Comparison of ENCODE assay signal across 8 mouse cellular contexts in the genomic region with DNA sequence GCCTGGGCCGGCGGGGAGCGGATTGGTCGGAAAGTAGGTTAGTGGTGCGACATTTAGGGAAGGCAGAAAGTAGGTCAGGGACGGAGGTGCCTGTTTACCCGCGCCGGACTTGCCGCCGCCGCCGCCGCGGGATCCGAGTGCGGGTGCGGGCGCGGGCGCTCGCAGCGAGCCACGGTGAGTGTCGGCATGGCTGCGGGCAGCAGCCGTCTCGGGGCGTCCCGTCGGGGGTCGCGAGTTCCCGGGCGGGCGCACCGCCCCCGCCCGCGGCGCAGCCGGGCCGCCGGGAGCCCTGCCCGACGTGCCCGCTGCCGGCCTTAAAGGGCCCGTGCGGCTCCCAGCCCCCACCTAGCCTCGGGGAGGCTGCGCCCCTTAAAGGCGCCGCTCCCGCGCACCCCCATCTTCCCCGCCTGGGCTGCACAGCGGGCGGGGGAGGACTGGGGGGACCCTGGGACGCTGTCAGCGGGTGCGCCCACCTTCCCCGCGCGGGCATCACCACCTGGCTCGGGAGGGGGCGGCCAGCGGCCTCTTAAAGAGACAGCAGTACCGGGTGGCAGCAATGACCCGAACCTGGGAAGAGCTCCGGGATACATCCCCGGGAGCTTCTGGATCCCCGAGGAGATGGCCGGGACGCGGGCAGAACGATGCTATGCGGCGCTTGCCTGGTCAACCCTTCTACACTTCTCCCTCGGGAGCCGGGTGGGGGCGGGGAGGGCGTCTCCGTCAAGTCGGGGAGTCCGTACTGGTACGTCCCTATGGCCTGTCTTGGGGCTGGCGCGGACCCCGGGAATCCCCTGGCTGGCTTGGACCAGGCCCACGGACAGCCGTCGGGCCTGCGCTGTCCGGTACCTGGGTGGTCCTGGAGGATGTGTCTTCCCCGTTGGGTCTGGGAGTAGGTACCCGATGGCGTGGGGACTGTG. TPM values are rescaled to one million over a fixed set of nuclear protein-coding genes. Genes with fewer than 3 reads are reported as not detected.
DNase-seq lines count a peak whose midpoint lies in the region; ATAC-seq and TF ChIP-seq lines count a peak whose summit lies in the region.

No protein-coding gene starts in this region.

- H3K27me3 ChIP-seq in kidney, embryonic 16.5 days (ENCODE audit: insufficient read depth, low read length): peaks cover 27% of the 10 kb centered on the region
- H3K27me3 ChIP-seq in limb, embryonic 14.5 days (ENCODE audit: control insufficient read depth, insufficient read depth, low read length): peaks cover 43% of the 10 kb centered on the region
- peaks cover 16% of the 10 kb centered on the region for H3K27me3 ChIP-seq in midbrain, embryonic 16.5 days (ENCODE audit: control insufficient read depth, insufficient read depth, low read depth, low read length)

- peak; percentile 72 for ATAC-seq in kidney, embryonic 16.5 days (ENCODE audit: low FRiP score, low TSS enrichment)
- ATAC-seq in limb, embryonic 14.5 days (ENCODE audit: low FRiP score, low read depth): peak; percentile 48
- ATAC-seq in midbrain, embryonic 16.5 days: peak; percentile 81

- peak overlapping the region; percentile 72 for H3K4me2 ChIP-seq in kidney, embryonic 16.5 days (replicated peaks; ENCODE audit: low read depth, low read length)
- peak overlapping the region; percentile 86 for H3K4me2 ChIP-seq in limb, embryonic 14.5 days (replicated peaks; ENCODE audit: low read depth, low read length, severe bottlenecking)
- peak overlapping the region; percentile 82 for H3K4me2 ChIP-seq in midbrain, embryonic 16.5 days (ENCODE audit: low read length)

- peak overlapping the region; percentile 94 for H3K4me3 ChIP-seq in cortical plate, adult 2 months (ENCODE audit: insufficient read depth, low read length)
- H3K4me3 ChIP-seq in kidney, embryonic 16.5 days (ENCODE audit: low read length): peak overlapping the region; percentile 77
- H3K4me3 ChIP-seq in limb, embryonic 14.5 days (replicated peaks; ENCODE audit: low read length): peak overlapping the region; percentile 78
- peak overlapping the region; percentile 85 for H3K4me3 ChIP-seq in midbrain, embryonic 16.5 days (ENCODE audit: low read depth, low read length)

- H3K9ac ChIP-seq in kidney, embryonic 16.5 days (replicated peaks; ENCODE audit: low read length): peak overlapping the region; percentile 72
- H3K9ac ChIP-seq in limb, embryonic 14.5 days (ENCODE audit: low read depth, low read length, severe bottlenecking): peak overlapping the region; percentile 65
- peak overlapping the region; percentile 76 for H3K9ac ChIP-seq in midbrain, embryonic 16.5 days (ENCODE audit: low read depth, low read length)

- H3K4me1 ChIP-seq in cortical plate, adult 2 months (ENCODE audit: control insufficient read depth, insufficient read depth, low read length): peaks cover 8% of the 10 kb centered on the region; the same call in 1 of the 2 replicates
- peaks cover 16% of the 10 kb centered on the region for H3K4me1 ChIP-seq in kidney, embryonic 16.5 days (ENCODE audit: insufficient read depth, low read length)
- H3K4me1 ChIP-seq in limb, embryonic 14.5 days (ENCODE audit: control insufficient read depth, insufficient read depth, low read length): peaks cover 10% of the 10 kb centered on the region; the same call in 1 of the 2 replicates
- H3K4me1 ChIP-seq in midbrain, embryonic 16.5 days (ENCODE audit: control insufficient read depth, insufficient read depth, low read length): peaks cover 22% of the 10 kb centered on the region

- TF ChIP-seq POLR2A in cortical plate, adult 2 months (IDR thresholded peaks at IDR 0.05; ENCODE audit: extremely low read depth, insufficient read depth, low read length): no peak
- TF ChIP-seq POLR2A in limb, embryonic 14.5 days (IDR thresholded peaks at IDR 0.05; ENCODE audit: borderline replicate concordance, extremely low read depth, insufficient read depth, insufficient read length): no peak

- under 1% methylated on average over 90 of the region's 98 CpGs for WGBS in kidney, embryonic 16.5 days
- WGBS in limb, embryonic 14.5 days: under 1% methylated on average over 63 of the region's 98 CpGs
- WGBS in midbrain, embryonic 16.5 days: under 1% methylated on average over 72 of the region's 98 CpGs

- peak overlapping the region; percentile 49 for H3K27ac ChIP-seq in cortical plate, adult 2 months (ENCODE audit: insufficient read depth, low read length)
- H3K27ac ChIP-seq in kidney, embryonic 16.5 days (ENCODE audit: low read length): peak overlapping the region; percentile 59; the same call in 1 of the 2 replicates
- peak overlapping the region; percentile 26; the same call in 1 of the 2 replicates for H3K27ac ChIP-seq in limb, embryonic 14.5 days (replicated peaks; ENCODE audit: low read depth, low read length)
- H3K27ac ChIP-seq in midbrain, embryonic 16.5 days (ENCODE audit: low read length): peak overlapping the region; percentile 88

- no peaks in the 10 kb centered on the region for H3K36me3 ChIP-seq in kidney, embryonic 16.5 days (ENCODE audit: insufficient read depth, low read length)
- no peaks in the 10 kb centered on the region for H3K36me3 ChIP-seq in limb, embryonic 14.5 days (ENCODE audit: control insufficient read depth, insufficient read depth, low read length)
- no peaks in the 10 kb centered on the region for H3K36me3 ChIP-seq in midbrain, embryonic 16.5 days (ENCODE audit: control insufficient read depth, insufficient read depth, low read length)

- no peak for TF ChIP-seq CTCF in cortical plate, adult 2 months (IDR thresholded peaks at IDR 0.05; ENCODE audit: extremely low read depth, insufficient read depth, low read length)

- peak; percentile 17 to 66 for DNase-seq in spleen, postnatal 4 days (ENCODE audit: low spot score in 2 of 2)
- no peak for DNase-seq in spleen, postnatal 36 days (ENCODE audit: low spot score in 2 of 2)
- DNase-seq in gastrocnemius, postnatal 25 days: peak; percentile 62
- DNase-seq in limb, embryonic 14.5 days (ENCODE audit: low spot score): peak; percentile 14
- peak; percentile 76 for DNase-seq in testis, postnatal 10 days (ENCODE audit: low spot score)

- H3K9me3 ChIP-seq in kidney, embryonic 16.5 days (ENCODE audit: low read length): no peaks in the 10 kb centered on the region
- H3K9me3 ChIP-seq in limb, embryonic 14.5 days (ENCODE audit: control insufficient read depth, low read length): no peaks in the 10 kb centered on the region
- no peaks in the 10 kb centered on the region for H3K9me3 ChIP-seq in midbrain, embryonic 16.5 days (replicated peaks; ENCODE audit: control insufficient read depth, low read length, poor library complexity, severe bottlenecking)

RNA-seq across cellular contexts. Expression of gene Arntl, which starts 0.5 kb away (rescaled TPM):
- 30.4 and 34.6 TPM in 2 replicates for polyA plus RNA-seq in cortical plate, adult 2 months (2012; rRNA removed)
- total RNA-seq in gastrocnemius, postnatal 25 days (2021): 10 to 100 TPM in 1 of 2 experiments, 1 to 10 TPM in 1; 4.6 to 29.3 TPM
- polyA plus RNA-seq in kidney, embryonic 16.5 days (2015; fragmentation: Nextera tagmentation; extraction: Ambion mirVana): 9.7 and 10.5 TPM in 2 replicates
- polyA plus RNA-seq in limb, embryonic 14.5 days (2012; rRNA removed): 5.7 and 6.8 TPM in 2 replicates
- 5.6 and 6.7 TPM in 2 replicates for polyA plus RNA-seq in limb, embryonic 14.5 days (2014; fragmentation: Nextera tagmentation; extraction: Ambion mirVana)
- polyA plus RNA-seq in midbrain, embryonic 16.5 days (2015; fragmentation: Nextera tagmentation; extraction: Ambion mirVana): 21.0 and 22.8 TPM in 2 replicates

Comparison
In these comparisons a context has a peak if more than half of its experiments do, and no peak if none do; other contexts are left out.
1. DNase-seq: peak in spleen, postnatal 4 days (2 of 2), gastrocnemius, postnatal 25 days (single experiment), limb, embryonic 14.5 days (single experiment) and testis, postnatal 10 days (single experiment); none in spleen, postnatal 36 days (0 of 2).
2. H3K27ac ChIP-seq: peak in every context shown above with its lines; median percentile 88 in midbrain, embryonic 16.5 days; 59 in kidney, embryonic 16.5 days; 49 in cortical plate, adult 2 months; 26 in limb, embryonic 14.5 days.
3. Peak in every context shown above with its lines, with median percentiles within 50 percentile points of each other: H3K4me3 ChIP-seq, ATAC-seq, H3K4me2 ChIP-seq and H3K9ac ChIP-seq.